Comparison of ENCODE assay signal across 45 mouse cellular contexts in the genomic region with DNA sequence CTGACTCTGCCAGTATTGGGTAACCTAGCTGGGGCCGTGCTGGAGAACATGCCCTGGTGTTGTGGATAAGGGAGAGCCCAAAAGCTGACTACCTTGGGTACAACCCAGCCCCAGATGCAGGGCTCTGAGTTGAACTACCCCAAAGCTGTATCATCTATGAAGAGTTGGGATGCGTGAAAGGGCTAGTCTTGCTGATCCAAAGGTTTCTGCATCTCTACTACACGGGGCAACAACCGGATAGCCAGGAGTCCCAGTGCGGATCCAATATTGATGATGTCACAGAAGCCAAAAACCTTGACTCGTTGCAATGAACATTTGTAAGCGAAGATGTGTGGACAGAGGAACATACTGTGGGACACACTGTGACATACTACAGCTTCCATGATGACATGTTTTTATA. TPM values are rescaled to one million over a fixed set of nuclear protein-coding genes. Genes with fewer than 3 reads are reported as not detected.
"Had no signal": no experiment of that assay in that cellular context is flagged by ENCODE, and none has a peak within 500 bp of the region (broad histone marks: within the 10 kb centered on the region; RNA-seq: fewer than 3 reads in every experiment).

No protein-coding gene starts in this region.

- H3K36me3 ChIP-seq: hindbrain, embryonic 10.5 days; hindbrain, embryonic 15.5 days; intestine, embryonic 15.5 days had no signal

- ATAC-seq: hindbrain, embryonic 16.5 days; hindbrain, postnatal 0 days; inflammation-experienced regulatory T-cells, adult 6 months; intestine, embryonic 15.5 days; intestine, embryonic 16.5 days; intestine, postnatal 0 days had no signal

- H3K4me1 ChIP-seq: heart, embryonic 10.5 days; heart, embryonic 12.5 days; heart, embryonic 13.5 days; heart, embryonic 15.5 days; hindbrain, embryonic 10.5 days; hindbrain, embryonic 12.5 days; hindbrain, embryonic 13.5 days; hindbrain, embryonic 15.5 days; intestine, embryonic 15.5 days; kidney, embryonic 15.5 days had no signal

- H3K9ac ChIP-seq: heart, embryonic 12.5 days; heart, embryonic 13.5 days; heart, embryonic 15.5 days; hindbrain, embryonic 12.5 days; hindbrain, embryonic 13.5 days; hindbrain, embryonic 14.5 days; hindbrain, embryonic 15.5 days; intestine, embryonic 15.5 days; kidney, embryonic 15.5 days had no signal

- H3K9me3 ChIP-seq: heart, embryonic 10.5 days; heart, embryonic 12.5 days; heart, embryonic 13.5 days; heart, embryonic 15.5 days; hindbrain, embryonic 10.5 days; hindbrain, embryonic 12.5 days; hindbrain, embryonic 13.5 days; hindbrain, embryonic 15.5 days; intestine, embryonic 15.5 days; kidney, embryonic 15.5 days had no signal

- H3K4me2 ChIP-seq: heart, embryonic 11.5 days; heart, embryonic 12.5 days; heart, embryonic 13.5 days; heart, embryonic 15.5 days; hindbrain, embryonic 12.5 days; hindbrain, embryonic 13.5 days; hindbrain, embryonic 14.5 days; hindbrain, embryonic 15.5 days; intestine, embryonic 15.5 days; kidney, embryonic 15.5 days had no signal

- DNase-seq: heart, postnatal 10 days; heart, postnatal 14 days; heart, postnatal 36 days; heart, postnatal 4 days; kidney, adult 11 months; kidney, adult 18-20 months; kidney, adult 2 months; kidney, adult 8-10 months; kidney, adult 9 months; kidney, postnatal 10 days; kidney, postnatal 14 days; kidney, postnatal 36 days; kidney, postnatal 4 days; layer of hippocampus, adult 9-11 months; layer of hippocampus, postnatal 36 days had no signal

- H3K27ac ChIP-seq: heart, embryonic 10.5 days; heart, embryonic 13.5 days; heart, embryonic 15.5 days; hindbrain, embryonic 10.5 days; hindbrain, embryonic 12.5 days; hindbrain, embryonic 13.5 days; hindbrain, embryonic 14.5 days; hindbrain, embryonic 15.5 days; hindbrain, postnatal 0 days; intestine, embryonic 15.5 days; kidney, embryonic 15.5 days; kidney, postnatal 0 days; layer of hippocampus, adult 2 months had no signal

- H3K27me3 ChIP-seq: heart, embryonic 12.5 days; heart, embryonic 13.5 days; heart, embryonic 15.5 days; hindbrain, embryonic 12.5 days; hindbrain, embryonic 13.5 days; hindbrain, embryonic 15.5 days; intestine, embryonic 15.5 days; kidney, embryonic 15.5 days had no signal

- H3K4me3 ChIP-seq: heart, embryonic 10.5 days; heart, embryonic 12.5 days; heart, embryonic 13.5 days; heart, embryonic 15.5 days; hindbrain, embryonic 10.5 days; hindbrain, embryonic 12.5 days; hindbrain, embryonic 13.5 days; hindbrain, embryonic 15.5 days; intestine, embryonic 15.5 days; kidney, embryonic 15.5 days; layer of hippocampus, adult 2 months had no signal

RNA-seq across cellular contexts. Expression of a gene that starts 25.7 kb away (rescaled TPM):
- total RNA-seq: heart, postnatal 10 days; heart, postnatal 14 days; heart, postnatal 25 days; heart, postnatal 36 days; heart, postnatal 4 days; hematopoietic stem cell, adult 5-6 weeks; hindbrain, postnatal 0 days; layer of hippocampus, postnatal 10 days had no signal
- polyA plus RNA-seq: heart, embryonic 10.5 days; heart, embryonic 11.5 days; heart, embryonic 12.5 days; heart, embryonic 13.5 days; heart, embryonic 14.5 days; heart, embryonic 15.5 days; heart, embryonic 16.5 days; heart, postnatal 0 days; hindbrain, embryonic 11.5 days; inflammation-experienced regulatory T-cells, adult 6 months; intestine, embryonic 14.5 days; intestine, embryonic 15.5 days; intestine, embryonic 16.5 days; intestine, postnatal 0 days; kidney, adult 2 months; kidney, embryonic 14.5 days; kidney, embryonic 15.5 days; kidney, embryonic 16.5 days; kidney, postnatal 0 days; large intestine, adult 2 months had no signal
